Mouse (Mus musculus): Measurements from ENCODE around the gene Dpf2.
A peak's percentile ranks its signal among the peaks of the same experiment; 100 is the strongest.

Dpf2 gene

DNA sequence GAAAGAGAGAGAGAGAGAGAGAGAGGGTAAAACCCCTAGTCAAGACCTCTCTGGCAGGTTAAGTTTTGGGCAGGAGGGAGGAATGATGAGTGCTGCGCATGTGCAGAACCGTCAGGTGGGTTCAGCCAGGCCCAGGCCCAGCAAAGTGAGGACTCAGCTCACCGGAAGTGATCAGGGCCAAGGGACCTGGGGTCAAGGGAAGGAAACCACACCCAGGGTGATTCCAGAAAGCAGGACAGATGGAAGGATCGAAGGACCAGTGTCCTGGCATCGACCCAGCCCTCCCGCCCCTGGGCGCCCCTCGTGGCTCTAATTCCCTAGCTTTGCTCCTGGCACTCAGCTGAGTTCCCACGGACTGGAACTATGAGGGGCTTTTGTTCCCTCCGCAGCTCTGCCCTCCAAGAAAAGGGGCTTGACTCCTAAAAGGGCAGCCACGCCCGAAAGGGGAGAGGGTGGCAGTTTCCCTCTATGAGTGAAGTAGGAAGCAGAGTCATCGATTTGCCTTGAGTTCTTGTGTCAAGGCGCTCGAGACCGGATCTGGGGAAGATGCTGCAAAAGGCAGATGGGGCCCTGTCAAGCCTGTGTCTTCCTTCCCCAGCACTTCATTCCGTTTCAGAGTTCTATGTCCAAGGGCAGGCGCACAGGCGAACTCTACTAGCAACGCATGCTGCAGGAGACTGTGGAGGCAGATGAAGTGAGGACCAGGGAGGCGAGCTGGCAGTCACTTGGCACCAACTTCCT lies 24.5 kb upstream of the Dpf2 start:
- no peak for DNase-seq (ENCODE audit: extremely low read depth, low read depth)

DNA sequence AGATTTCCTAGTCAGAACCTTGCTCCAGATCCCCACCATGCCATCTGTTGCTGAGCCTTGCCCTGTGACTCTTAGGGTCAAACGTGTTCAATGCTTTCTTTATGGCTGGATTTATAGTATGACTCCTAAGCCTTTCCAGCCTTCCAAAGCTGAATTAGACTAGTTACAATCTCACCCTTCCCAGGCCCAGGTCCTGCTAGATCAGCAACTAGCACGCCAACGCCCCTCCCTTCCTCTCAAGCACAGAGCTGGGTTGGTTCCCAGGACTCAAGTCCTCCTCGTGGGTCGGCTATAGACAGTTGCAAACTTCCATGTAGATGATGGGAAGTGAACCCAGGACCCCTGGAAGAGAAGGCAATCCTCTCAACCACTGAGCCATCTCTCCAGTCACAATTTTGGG lies 22.9 kb upstream of the Dpf2 start:
- no peak for DNase-seq (ENCODE audit: extremely low read depth, low read depth)

- no peak for DNase-seq (ENCODE audit: extremely low read depth, low read depth)
These were observed 22.5 kb upstream of the Dpf2 start for GRCm38 (mm10) chr19:5935266-5935665.

GRCm38 (mm10) chr19:5929634-5930596 lies 17.1 kb upstream of the Dpf2 start:
- no peak for DNase-seq (ENCODE audit: extremely low read depth, low read depth)

GRCm38 (mm10) chr19:5928546-5928945 lies 15.7 kb upstream of the Dpf2 start:
- no peak for DNase-seq (ENCODE audit: extremely low read depth, low read depth)

DNA sequence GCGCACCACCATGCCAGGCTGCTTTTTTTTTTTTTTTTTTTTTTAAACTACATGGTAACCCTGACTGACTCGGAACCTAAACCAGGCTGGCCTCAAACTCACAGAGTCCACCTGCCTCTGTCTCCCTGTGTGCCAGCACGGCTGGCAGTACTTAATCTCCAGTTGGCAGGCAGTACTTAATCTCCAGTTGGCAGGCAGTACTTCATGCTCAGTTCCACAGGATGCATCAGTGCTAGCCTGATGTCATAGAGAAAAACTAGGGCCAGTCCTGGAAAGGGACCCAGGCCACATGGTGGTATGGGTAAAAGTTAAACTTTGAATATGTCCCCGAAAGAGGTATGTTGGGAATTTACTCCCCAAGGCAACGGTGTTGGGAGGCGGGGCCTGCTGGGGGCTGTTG lies 15.3 kb upstream of the Dpf2 start:
- DNase-seq (ENCODE audit: extremely low read depth, low read depth), result no peak

GRCm38 (mm10) chr19:5927532-5927931 lies 14.7 kb upstream of the Dpf2 start:
- no peak for DNase-seq (ENCODE audit: extremely low read depth, low read depth)

DNA sequence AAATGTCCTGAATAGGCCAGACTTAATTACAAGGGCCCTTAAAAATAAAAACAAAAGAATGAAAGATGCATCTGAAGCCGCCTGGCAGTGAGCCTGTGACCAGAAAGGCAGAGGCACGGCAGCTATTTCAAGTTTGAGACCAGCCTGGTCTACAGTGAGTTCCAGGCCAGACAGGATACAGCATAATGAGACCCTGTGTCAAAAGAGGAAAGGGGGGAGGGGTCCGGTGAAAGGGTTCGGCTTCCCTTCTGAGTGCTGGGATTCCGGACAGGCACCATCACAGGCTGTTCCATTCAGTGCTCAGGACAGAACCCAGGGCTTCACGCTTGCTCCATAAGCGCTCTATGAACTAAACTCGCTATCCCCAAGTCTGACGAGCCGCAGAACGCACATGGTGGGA lies 14.2 kb upstream of the Dpf2 start:
- no peak for DNase-seq (ENCODE audit: extremely low read depth, low read depth)

DNA sequence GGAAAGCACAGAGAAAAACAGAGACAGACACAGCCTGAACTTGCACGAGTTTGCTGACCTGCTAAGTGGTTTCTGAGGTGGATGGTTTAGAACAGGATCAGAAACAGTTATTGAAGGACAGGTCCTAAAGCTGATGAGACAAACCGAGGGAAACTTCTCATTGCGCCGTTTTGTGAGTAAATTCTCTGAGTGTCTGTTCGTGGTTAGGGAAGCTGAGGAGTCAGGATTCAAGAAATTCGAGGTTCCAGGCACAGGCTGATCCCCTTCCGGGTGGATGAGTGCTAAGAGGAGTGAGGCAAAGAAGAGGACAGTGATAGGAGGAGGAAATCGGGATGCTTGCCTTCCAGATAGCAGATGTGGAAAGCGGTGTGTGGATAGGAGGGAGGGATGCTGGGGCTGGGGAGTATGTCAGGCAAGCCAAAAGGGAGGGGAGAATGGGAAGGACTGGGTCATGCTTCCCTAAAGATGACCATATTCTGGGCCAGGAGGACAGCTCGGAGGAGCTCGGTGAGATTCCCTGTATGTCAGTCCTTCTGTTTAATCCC lies 12.6 kb upstream of the Dpf2 start:
- no peak for DNase-seq (ENCODE audit: extremely low read depth, low read depth)

DNA sequence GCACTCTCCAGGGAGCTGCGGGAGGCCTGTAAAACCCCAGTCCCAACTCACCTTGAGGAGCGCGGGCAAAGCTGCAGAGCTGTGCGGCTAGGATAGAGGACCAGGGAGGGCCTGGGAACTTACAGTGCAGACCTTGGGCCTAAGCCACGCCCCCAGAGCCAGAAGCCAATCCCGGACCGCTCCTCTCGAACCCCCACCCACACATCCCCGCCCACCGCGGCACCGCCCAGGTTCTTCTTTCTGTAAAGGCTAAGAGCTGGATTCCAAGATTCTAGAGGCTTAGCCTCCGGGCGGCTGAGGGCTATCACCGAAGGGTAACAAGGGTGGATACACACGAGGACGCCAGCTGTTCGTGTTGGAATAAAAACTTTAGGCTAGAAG lies 11.9 kb upstream of the Dpf2 start, which contains the start of gene Cdc42ep2:
Gene Cdc42ep2 (minus strand): TSS at position 104 of the 381 bp plus-strand sequence.
- DNase-seq (ENCODE audit: extremely low read depth, low read depth), result peak; percentile 87

DNA sequence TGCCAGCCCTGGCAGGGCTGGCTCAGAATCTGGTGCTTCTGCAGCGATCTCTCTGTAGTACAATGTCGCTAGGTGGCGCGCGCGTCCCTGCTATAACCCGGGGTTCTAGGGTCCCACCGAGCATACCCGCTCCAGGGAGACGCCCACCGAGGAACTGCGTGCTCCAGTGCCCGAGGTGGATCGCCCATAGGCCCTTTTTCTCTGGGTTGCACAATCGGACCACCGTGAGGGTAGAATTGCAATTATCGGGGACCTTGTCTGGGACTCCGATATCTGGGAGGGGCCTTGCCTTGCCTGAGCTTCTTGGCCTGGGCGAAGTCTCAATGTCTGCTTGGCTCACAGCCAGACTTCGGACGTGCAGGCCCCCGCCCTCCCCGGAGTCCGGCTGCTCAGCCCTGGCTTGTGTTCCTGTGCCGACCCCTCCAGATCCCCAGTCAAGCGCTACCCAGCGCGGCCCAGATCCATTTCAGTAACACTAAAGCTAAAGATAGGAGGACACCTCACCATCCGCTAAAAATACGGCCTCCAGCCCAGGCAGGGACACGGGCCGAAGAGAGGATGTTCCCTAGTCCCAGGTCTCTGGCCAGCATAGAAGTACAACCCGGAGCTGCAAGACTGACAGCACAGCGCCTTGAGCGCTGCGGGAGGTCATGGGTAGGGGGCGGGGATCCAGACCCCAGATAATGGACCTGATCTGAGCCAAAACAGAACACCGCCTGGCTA lies 11.3 kb upstream of the Dpf2 start:
- peak; percentile 76 for DNase-seq (ENCODE audit: extremely low read depth, low read depth)

- no peak for DNase-seq (ENCODE audit: extremely low read depth, low read depth)
These were observed 10.2 kb upstream of the Dpf2 start for GRCm38 (mm10) chr19:5922963-5923362.

DNA sequence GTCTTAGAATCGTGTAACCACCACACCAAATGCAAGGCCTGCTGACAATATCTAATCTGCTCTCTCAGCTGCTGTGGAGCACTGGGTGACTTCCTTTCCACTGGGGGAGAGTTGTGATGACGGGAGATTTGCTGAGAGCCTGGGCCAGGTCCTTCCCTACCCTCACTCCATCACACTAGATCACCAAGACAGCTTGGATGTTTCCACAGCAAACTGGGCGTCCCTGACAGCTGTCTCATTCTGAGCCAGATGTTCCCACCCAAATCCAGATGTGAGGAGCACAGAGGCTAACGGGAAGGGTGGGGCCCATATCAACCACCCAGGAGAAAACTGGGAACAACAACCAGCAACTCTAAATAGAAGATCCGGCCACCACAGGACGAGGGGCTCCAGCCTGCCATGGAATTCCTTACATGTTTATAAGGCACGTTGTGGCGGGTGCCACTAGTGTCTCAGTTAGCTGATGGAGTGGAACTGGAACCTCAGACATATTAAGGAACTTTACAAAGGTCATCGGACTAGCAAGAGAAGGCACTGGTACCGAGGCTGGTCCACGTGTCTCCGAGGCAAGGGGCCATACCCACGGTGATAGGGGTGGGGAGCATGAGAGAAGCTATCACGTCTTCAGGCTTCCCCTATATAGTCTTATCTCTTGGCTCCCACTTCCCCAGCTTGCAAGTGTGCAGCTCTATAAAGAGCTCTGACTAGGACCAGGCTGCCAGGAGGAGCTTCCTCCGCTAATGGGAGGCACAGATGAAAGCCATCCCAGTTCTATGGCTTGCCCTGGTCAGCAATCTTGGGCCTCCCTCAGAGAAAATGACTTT lies 9.5 kb upstream of the Dpf2 start:
- peak; percentile 92 for DNase-seq (ENCODE audit: extremely low read depth, low read depth)

GRCm38 (mm10) chr19:5921715-5922114 lies 8.9 kb upstream of the Dpf2 start:
- DNase-seq (ENCODE audit: extremely low read depth, low read depth), result peak; percentile 26

- peak; percentile 95 for DNase-seq (ENCODE audit: extremely low read depth, low read depth)
These were observed 455 bp downstream of the Dpf2 start for GRCm38 (mm10) chr19:5912103-5913006.

- peak; percentile 45 for DNase-seq (ENCODE audit: extremely low read depth, low read depth)
These were observed 1.2 kb downstream of the Dpf2 start for GRCm38 (mm10) chr19:5911430-5912102.

DNA sequence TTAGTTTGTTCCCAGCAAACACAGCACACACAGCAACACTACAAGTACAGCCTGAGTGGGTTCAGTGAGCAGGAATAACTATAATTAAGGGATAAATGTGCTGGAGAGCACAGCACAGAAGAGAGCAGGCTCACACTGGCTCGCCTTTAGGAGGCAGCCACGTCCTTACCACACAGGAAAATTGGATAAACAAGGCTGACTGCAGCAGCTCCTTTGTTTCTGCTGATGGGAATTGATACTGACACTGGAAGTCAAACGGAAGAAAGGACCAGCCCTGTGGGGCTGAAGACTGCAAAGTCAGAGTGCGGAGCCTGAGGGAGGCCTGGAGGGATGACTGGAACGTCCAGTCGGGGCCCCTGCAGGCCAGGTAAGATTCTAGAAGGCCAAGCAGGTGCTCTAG lies 2.6 kb downstream of the Dpf2 start:
- no peak for DNase-seq (ENCODE audit: extremely low read depth, low read depth)

DNA sequence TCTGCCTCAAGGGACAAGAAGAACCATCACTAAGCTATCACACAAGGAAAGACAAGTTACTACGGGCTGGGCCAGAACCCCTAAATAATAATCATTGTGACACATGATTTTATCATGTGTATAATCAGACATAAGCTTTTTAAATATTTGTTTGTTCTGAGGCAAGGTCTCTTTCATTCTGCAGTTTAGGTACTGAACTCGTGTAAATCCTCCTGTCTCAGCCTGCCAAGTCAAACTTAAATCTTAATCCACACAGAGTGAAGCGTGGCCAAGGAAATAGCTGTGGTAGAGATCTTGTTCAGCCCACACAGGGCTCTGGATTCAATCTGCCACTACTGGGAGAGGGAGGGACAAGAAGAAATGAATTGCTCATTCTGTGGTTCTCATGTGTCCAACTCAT lies 5.5 kb downstream of the Dpf2 start:
- DNase-seq (ENCODE audit: extremely low read depth, low read depth), result no peak

All from MEL-GATA-1-ER (cell line).